Mouse (Mus musculus): ENCODE data around the gene Unc79. TPM values are rescaled to one million over a fixed set of nuclear protein-coding genes. Genes with fewer than 3 reads are reported as not detected.
A peak's percentile ranks its signal among the peaks of the same experiment; 100 is the strongest.

Gene Unc79
- polyA plus RNA-seq, 1 experiment from 2014 or later = 8.7 TPM

GRCm38 (mm10) chr12:103187020-103187419 lies 238.4 kb downstream of the Unc79 start:
- Histone ChIP-seq H3K4me3 (no peak overlapping the region), H3K4me1 (no peaks in the 10 kb centered on the region), H3K36me3 (replicated peaks) (0 out of 2 replicates have a peak, but pooled peaks cover 5% of the 10 kb centered on the region), H3K4me2 (no peak overlapping the region), H3K27me3 (replicated peaks) (no peaks in the 10 kb centered on the region), H3K9ac (no peak overlapping the region), H3K9me3 (no peaks in the 10 kb centered on the region), H3K27ac (no peak overlapping the region)
- 86% methylated on average over 7 of the region's 7 CpGs for WGBS
- no peak for ATAC-seq (replicated peaks)

GRCm38 (mm10) chr12:103188223-103188622 lies 239.6 kb downstream of the Unc79 start:
- no peaks in the 10 kb centered on the region for H3K27me3 ChIP-seq (replicated peaks)
- no peak overlapping the region for H3K27ac ChIP-seq
- no peaks in the 10 kb centered on the region for H3K4me1 ChIP-seq
- no peak overlapping the region for H3K9ac ChIP-seq
- 49% methylated on average over 8 of the region's 8 CpGs for WGBS
- H3K36me3 ChIP-seq (replicated peaks) = 0 out of 2 replicates have a peak, but pooled peaks cover 5% of the 10 kb centered on the region
- H3K4me3 ChIP-seq = no peak overlapping the region
- no peak for ATAC-seq (replicated peaks)
- no peak overlapping the region for H3K4me2 ChIP-seq
- no peaks in the 10 kb centered on the region for H3K9me3 ChIP-seq

GRCm38 (mm10) chr12:103189771-103190170 lies 241.1 kb downstream of the Unc79 start:
- Histone ChIP-seq H3K4me2 (no peak overlapping the region), H3K9me3 (no peaks in the 10 kb centered on the region), H3K9ac (no peak overlapping the region), H3K27ac (no peak overlapping the region), H3K4me1 (no peaks in the 10 kb centered on the region), H3K36me3 (replicated peaks) (0 out of 2 replicates have a peak, but pooled peaks cover 3% of the 10 kb centered on the region), H3K27me3 (replicated peaks) (no peaks in the 10 kb centered on the region), H3K4me3 (no peak overlapping the region)
- 69% methylated on average over 12 of the region's 12 CpGs for WGBS
- 0 out of 2 replicates have a peak, but pooled peaks have one; percentile 22 for ATAC-seq (replicated peaks)

- no peaks in the 10 kb centered on the region for H3K36me3 ChIP-seq (replicated peaks)
- H3K9ac ChIP-seq = no peak overlapping the region
- no peak overlapping the region for H3K4me2 ChIP-seq
- no peak for ATAC-seq (replicated peaks)
- 67% methylated on average over 5 of the region's 5 CpGs for WGBS
- no peak overlapping the region for H3K4me3 ChIP-seq
- no peaks in the 10 kb centered on the region for H3K4me1 ChIP-seq
- H3K9me3 ChIP-seq = no peaks in the 10 kb centered on the region
- no peak overlapping the region for H3K27ac ChIP-seq
- H3K27me3 ChIP-seq (replicated peaks) = no peaks in the 10 kb centered on the region
Observed at GRCm38 (mm10) chr12:103192996-103193395, 244.3 kb downstream of the Unc79 start.

- Histone ChIP-seq H3K27me3 (replicated peaks) (no peaks in the 10 kb centered on the region), H3K4me2 (no peak overlapping the region), H3K36me3 (replicated peaks) (no peaks in the 10 kb centered on the region), H3K9me3 (no peaks in the 10 kb centered on the region), H3K4me1 (peaks cover 12% of the 10 kb centered on the region), H3K27ac (peak overlapping the region; percentile 31), H3K4me3 (no peak overlapping the region), H3K9ac (no peak overlapping the region)
- ATAC-seq (replicated peaks) = peak; percentile 68
- WGBS = 25% methylated on average over 11 of the region's 11 CpGs
Observed at GRCm38 (mm10) chr12:103202592-103203544, 254.2 kb downstream of the Unc79 start.

- H3K36me3 ChIP-seq (replicated peaks) = no peaks in the 10 kb centered on the region
- H3K4me1 ChIP-seq = peaks cover 12% of the 10 kb centered on the region
- H3K27ac ChIP-seq = no peak overlapping the region
- ATAC-seq (replicated peaks) = no peak
- WGBS = 83% methylated on average over 7 of the region's 7 CpGs
- H3K4me3 ChIP-seq = no peak overlapping the region
- H3K27me3 ChIP-seq (replicated peaks) = no peaks in the 10 kb centered on the region
- H3K9me3 ChIP-seq = no peaks in the 10 kb centered on the region
- no peak overlapping the region for H3K9ac ChIP-seq
- H3K4me2 ChIP-seq = no peak overlapping the region
Observed at GRCm38 (mm10) chr12:103205561-103205960, 256.9 kb downstream of the Unc79 start.

GRCm38 (mm10) chr12:103209581-103209980 lies 260.9 kb downstream of the Unc79 start:
- Histone ChIP-seq H3K4me3 (no peak overlapping the region), H3K27me3 (replicated peaks) (no peaks in the 10 kb centered on the region), H3K27ac (no peak overlapping the region), H3K9ac (no peak overlapping the region), H3K9me3 (no peaks in the 10 kb centered on the region), H3K4me2 (no peak overlapping the region), H3K36me3 (replicated peaks) (no peaks in the 10 kb centered on the region), H3K4me1 (peaks cover 10% of the 10 kb centered on the region; the same call in 1 of the 2 replicates)
- 89% methylated on average over 7 of the region's 7 CpGs for WGBS
- ATAC-seq (replicated peaks) = no peak

GRCm38 (mm10) chr12:103211078-103211477 lies 262.4 kb downstream of the Unc79 start:
- Histone ChIP-seq H3K4me3 (no peak overlapping the region), H3K9me3 (no peaks in the 10 kb centered on the region), H3K27me3 (replicated peaks) (no peaks in the 10 kb centered on the region), H3K4me1 (peaks cover 14% of the 10 kb centered on the region; the same call in 1 of the 2 replicates), H3K27ac (no peak overlapping the region), H3K4me2 (no peak overlapping the region), H3K36me3 (replicated peaks) (no peaks in the 10 kb centered on the region), H3K9ac (no peak overlapping the region)
- WGBS = 58% methylated on average over 5 of the region's 5 CpGs
- no peak for ATAC-seq (replicated peaks)

- Histone ChIP-seq H3K4me2 (no peak overlapping the region), H3K4me3 (no peak overlapping the region), H3K36me3 (replicated peaks) (no peaks in the 10 kb centered on the region), H3K9ac (no peak overlapping the region), H3K9me3 (no peaks in the 10 kb centered on the region), H3K27ac (no peak overlapping the region), H3K4me1 (peaks cover 14% of the 10 kb centered on the region; the same call in 1 of the 2 replicates), H3K27me3 (replicated peaks) (no peaks in the 10 kb centered on the region)
- 98% methylated on average over 2 of the region's 2 CpGs for WGBS
- no peak for ATAC-seq (replicated peaks)
Observed at GRCm38 (mm10) chr12:103213591-103213990, 264.9 kb downstream of the Unc79 start.

GRCm38 (mm10) chr12:103214270-103214669 lies 265.6 kb downstream of the Unc79 start:
- 36% methylated on average over 10 of the region's 10 CpGs for WGBS
- no peaks in the 10 kb centered on the region for H3K27me3 ChIP-seq (replicated peaks)
- H3K9ac ChIP-seq = no peak overlapping the region
- peaks cover 14% of the 10 kb centered on the region; the same call in 1 of the 2 replicates for H3K4me1 ChIP-seq
- H3K4me2 ChIP-seq = no peak overlapping the region
- peak overlapping the region; percentile 14; the same call in 1 of the 2 replicates for H3K27ac ChIP-seq
- no peak overlapping the region for H3K4me3 ChIP-seq
- no peaks in the 10 kb centered on the region for H3K36me3 ChIP-seq (replicated peaks)
- ATAC-seq (replicated peaks) = peak; percentile 77
- H3K9me3 ChIP-seq = no peaks in the 10 kb centered on the region

GRCm38 (mm10) chr12:103214797-103215196 lies 266.1 kb downstream of the Unc79 start:
- H3K4me1 ChIP-seq = peaks cover 14% of the 10 kb centered on the region; the same call in 1 of the 2 replicates
- H3K9me3 ChIP-seq = no peaks in the 10 kb centered on the region
- WGBS = 93% methylated on average over 2 of the region's 2 CpGs
- peak overlapping the region; percentile 14; the same call in 1 of the 2 replicates for H3K27ac ChIP-seq
- H3K4me2 ChIP-seq = no peak overlapping the region
- ATAC-seq (replicated peaks) = peak; percentile 67
- H3K36me3 ChIP-seq (replicated peaks) = no peaks in the 10 kb centered on the region
- H3K9ac ChIP-seq = no peak overlapping the region
- no peaks in the 10 kb centered on the region for H3K27me3 ChIP-seq (replicated peaks)
- H3K4me3 ChIP-seq = no peak overlapping the region

- H3K9ac ChIP-seq = no peak overlapping the region
- no peak for ATAC-seq (replicated peaks)
- H3K27me3 ChIP-seq (replicated peaks) = no peaks in the 10 kb centered on the region
- H3K9me3 ChIP-seq = no peaks in the 10 kb centered on the region
- peaks cover 14% of the 10 kb centered on the region; the same call in 1 of the 2 replicates for H3K4me1 ChIP-seq
- H3K27ac ChIP-seq = no peak overlapping the region
- H3K4me2 ChIP-seq = no peak overlapping the region
- no peaks in the 10 kb centered on the region for H3K36me3 ChIP-seq (replicated peaks)
- WGBS = 75% methylated on average over 6 of the region's 6 CpGs
- H3K4me3 ChIP-seq = no peak overlapping the region
Observed at GRCm38 (mm10) chr12:103215877-103216610, 267.4 kb downstream of the Unc79 start.
